Mouse (Mus musculus) heart, embryonic 14.5 days (tissue): ENCODE data around the gene Rab28. TPM values are rescaled to one million over a fixed set of nuclear protein-coding genes. Genes with fewer than 3 reads are reported as not detected.

Experiments
- ATAC-seq: fragments of 200-750 bp; cut with Nextera tagmentation; 2 replicates; pipeline ENCODE4 v1.8.0; 2017; ENCODE audit warnings: low read depth, moderate TSS enrichment; ENCODE audit not compliant: insufficient number of reproducible peaks, insufficient read depth, low FRiP score
- H3K27ac ChIP-seq, 2 experiments: fragments of 200-500 bp in 1 of 2; fragments of 300-500 bp in 1 of 2; sonication (generic) in 1 of 2; replicated peaks in 1 of 2; 2 replicates each; pipeline ENCODE4 v1.5.1; 2012 to 2014; ENCODE audit warnings: low read depth in 2 of 2, low read length in 2 of 2, control low read depth in 1 of 2, mild to moderate bottlenecking in 1 of 2, mixed read lengths in 1 of 2; ENCODE audit not compliant: control insufficient read depth in 1 of 2, insufficient read depth in 1 of 2
- H3K27me3 ChIP-seq: fragments of 300-500 bp; sonication (generic); 2 replicates; pipeline ENCODE4 v1.6.1; 2014; ENCODE audit warnings: mild to moderate bottlenecking, low read length, control low read depth; ENCODE audit not compliant: control insufficient read depth, insufficient read depth
- H3K36me3 ChIP-seq: fragments of 300-500 bp; sonication (generic); 2 replicates; pipeline ENCODE4 v1.6.1; 2014; ENCODE audit warnings: mild to moderate bottlenecking, control low read depth, low read length, mixed read lengths; ENCODE audit not compliant: control insufficient read depth, insufficient read depth
- H3K4me1 ChIP-seq, 2 experiments: fragments of 200-500 bp in 1 of 2; fragments of 300-500 bp in 1 of 2; sonication (generic) in 1 of 2; 2 replicates each; pipeline ENCODE4 v1.6.1; 2012 to 2014; ENCODE audit warnings: low read length in 2 of 2, control low read depth in 1 of 2, mixed read lengths in 1 of 2; ENCODE audit not compliant: control insufficient read depth in 2 of 2, insufficient read depth in 2 of 2
- H3K4me2 ChIP-seq: fragments of 300-500 bp; sonication (generic); 2 replicates; pipeline ENCODE4 v1.6.1; 2014; ENCODE audit warnings: mild to moderate bottlenecking, low read length
- H3K4me3 ChIP-seq, 2 experiments: fragments of 200-500 bp in 1 of 2; fragments of 300-500 bp in 1 of 2; sonication (generic) in 1 of 2; 2 replicates each; pipeline ENCODE4 v1.5.1; 2012 to 2014; ENCODE audit warnings: low read length in 2 of 2, mild to moderate bottlenecking in 2 of 2, control low read depth in 1 of 2, low read depth in 1 of 2, moderate library complexity in 1 of 2; ENCODE audit not compliant: control insufficient read depth in 1 of 2, insufficient read depth in 1 of 2
- H3K9ac ChIP-seq: fragments of 300-500 bp; sonication (generic); 2 replicates; pipeline ENCODE4 v1.6.1; 2014; ENCODE audit warnings: mild to moderate bottlenecking, low read length
- H3K9me3 ChIP-seq: fragments of 300-500 bp; sonication (generic); 2 replicates; pipeline ENCODE4 v1.6.1; 2016; ENCODE audit warnings: low read length, control low read depth; ENCODE audit not compliant: control insufficient read depth
- WGBS: fragments of 180-500 bp; shearing (Covaris S2); extraction: QIAGEN DNeasy Blood & Tissue Kit; methylation state at CpG from one replicate; pipeline ENCODE4 v1.1.7; 2014; 5-methylcytosine and 5-hydroxymethylcytosine counted together
- polyA plus RNA-seq: library from polyadenylated mRNA; unstranded; fragments of >200 nt; fragmentation: Nextera tagmentation; extraction: Ambion mirVana; gene quantifications from 2 replicates; pipeline ENCODE4 v1.2.1, GENCODE M21; 2014

Rab28 gene
- polyA plus RNA-seq: 46.3 and 51.0 TPM in 2 replicates

- Histone ChIP-seq H3K4me3 (peak within 1 kb of the TSS; percentile 72 to 74), H3K27ac (peak within 1 kb of the TSS; percentile 74 to 86), H3K27me3 (no peaks in the 10 kb centered on the region), H3K9me3 (no peaks in the 10 kb centered on the region), H3K4me1 (peaks cover 3 to 5% of the 10 kb centered on the region in 2 experiments; a peak in 2 of 4 replicates), H3K36me3 (no peaks in the 10 kb centered on the region), H3K9ac (peak within 1 kb of the TSS; percentile 80), H3K4me2 (peak within 1 kb of the TSS; percentile 92)
- WGBS: under 1% methylated on average over 27 of the region's 34 CpGs
- peak; percentile 98 for ATAC-seq
These were observed at the start of gene Rab28 for GRCm38 (mm10) chr5:41708051-41708630. Rab28 (minus strand) TSS chr5:41708157.

GRCm38 (mm10) chr5:41757338-41757737 is 49.4 kb upstream of the Rab28 start:
- Histone ChIP-seq H3K4me2 (no peak overlapping the region), H3K36me3 (no peaks in the 10 kb centered on the region), H3K9ac (no peak overlapping the region), H3K27me3 (peaks cover 96% of the 10 kb centered on the region), H3K27ac (no peak overlapping the region), H3K4me3 (no peak overlapping the region), H3K4me1 (peaks cover 0 to 2% of the 10 kb centered on the region in 2 experiments; a peak in 1 of 4 replicates), H3K9me3 (no peaks in the 10 kb centered on the region)
- WGBS: 12% methylated on average over 5 of the region's 5 CpGs
- ATAC-seq: no peak

GRCm38 (mm10) chr5:41756396-41756795 is 48.4 kb upstream of the Rab28 start:
- H3K9ac ChIP-seq: no peak overlapping the region
- peaks cover 96% of the 10 kb centered on the region for H3K27me3 ChIP-seq
- no peak overlapping the region for H3K4me3 ChIP-seq
- WGBS: 6% methylated on average over 4 of the region's 4 CpGs
- no peak overlapping the region for H3K27ac ChIP-seq
- H3K9me3 ChIP-seq: no peaks in the 10 kb centered on the region
- no peaks in the 10 kb centered on the region for H3K36me3 ChIP-seq
- H3K4me2 ChIP-seq: no peak overlapping the region
- H3K4me1 ChIP-seq: no peaks in the 10 kb centered on the region
- no peak for ATAC-seq

GRCm38 (mm10) chr5:41755373-41755960 is 47.5 kb upstream of the Rab28 start:
- Histone ChIP-seq H3K4me3 (0 out of 4 replicates have a peak overlapping the region, but pooled peaks of 1 of the 2 experiments have one; percentile 22), H3K36me3 (no peaks in the 10 kb centered on the region), H3K27me3 (peaks cover 98% of the 10 kb centered on the region), H3K27ac (no peak overlapping the region), H3K9me3 (no peaks in the 10 kb centered on the region), H3K9ac (no peak overlapping the region), H3K4me1 (no peaks in the 10 kb centered on the region), H3K4me2 (peak overlapping the region; percentile 50)
- under 1% methylated on average over 23 of the region's 23 CpGs for WGBS
- ATAC-seq: no peak

GRCm38 (mm10) chr5:41754836-41755235 is 46.9 kb upstream of the Rab28 start:
- H3K4me2 ChIP-seq: peak overlapping the region; percentile 50
- peaks cover 98% of the 10 kb centered on the region for H3K27me3 ChIP-seq
- peak overlapping the region in 1 of 2 experiments; percentile 22; a peak in 2 of 4 replicates for H3K4me3 ChIP-seq
- H3K9me3 ChIP-seq: no peaks in the 10 kb centered on the region
- ATAC-seq: no peak
- no peaks in the 10 kb centered on the region for H3K4me1 ChIP-seq
- no peak overlapping the region for H3K9ac ChIP-seq
- H3K36me3 ChIP-seq: no peaks in the 10 kb centered on the region
- 1% methylated on average over 16 of the region's 16 CpGs for WGBS
- H3K27ac ChIP-seq: no peak overlapping the region

GRCm38 (mm10) chr5:41754226-41754775 is 46.3 kb upstream of the Rab28 start:
- Histone ChIP-seq H3K9ac (no peak overlapping the region), H3K27me3 (peaks cover 98% of the 10 kb centered on the region), H3K4me1 (no peaks in the 10 kb centered on the region), H3K4me2 (peak overlapping the region; percentile 50), H3K36me3 (no peaks in the 10 kb centered on the region), H3K27ac (no peak overlapping the region), H3K9me3 (no peaks in the 10 kb centered on the region), H3K4me3 (peak overlapping the region in 1 of 2 experiments; percentile 22; a peak in 1 of 4 replicates)
- no peak for ATAC-seq
- WGBS: under 1% methylated on average over 17 of the region's 17 CpGs

GRCm38 (mm10) chr5:41752721-41753120 is 44.8 kb upstream of the Rab28 start:
- no peak for ATAC-seq
- no peaks in the 10 kb centered on the region for H3K9me3 ChIP-seq
- H3K4me1 ChIP-seq: no peaks in the 10 kb centered on the region
- no peaks in the 10 kb centered on the region for H3K36me3 ChIP-seq
- H3K9ac ChIP-seq: no peak overlapping the region
- no peak overlapping the region for H3K4me2 ChIP-seq
- no peak overlapping the region for H3K4me3 ChIP-seq
- peaks cover 97% of the 10 kb centered on the region for H3K27me3 ChIP-seq
- WGBS: 50% methylated on average over 4 of the region's 4 CpGs
- no peak overlapping the region for H3K27ac ChIP-seq
